Mouse (Mus musculus): ENCODE measurements around the gene Ebpl. TPM values are rescaled to one million over a fixed set of nuclear protein-coding genes. Genes with fewer than 3 reads are reported as not detected.

Ebpl gene
- polyA plus RNA-seq, 1 experiment, result 1.3 TPM

Other genes with a start within 250 kb of the Ebpl start
- 1.6 TPM for gene Sacs, start 222.0 kb downstream of the Ebpl start, polyA plus RNA-seq (2012; fragmentation: generic; extraction: Trizol)
- gene Sgcg, start 101.9 kb downstream of the Ebpl start, polyA plus RNA-seq (2012; fragmentation: generic; extraction: Trizol), result 60.1 TPM
- not detected for gene Arl11, start 50.7 kb downstream of the Ebpl start, polyA plus RNA-seq (2012; fragmentation: generic; extraction: Trizol)
- gene Kpna3, start 79.4 kb upstream of the Ebpl start, polyA plus RNA-seq (2012; fragmentation: generic; extraction: Trizol), result 13.7 TPM
- gene Spryd7, start 196.4 kb upstream of the Ebpl start, polyA plus RNA-seq (2012; fragmentation: generic; extraction: Trizol), result 8.7 TPM
- 6.7 TPM for gene Trim13, start 237.8 kb upstream of the Ebpl start, polyA plus RNA-seq (2012; fragmentation: generic; extraction: Trizol)
- gene Kcnrg, start 247.0 kb upstream of the Ebpl start, polyA plus RNA-seq (2012; fragmentation: generic; extraction: Trizol), result 0.16 TPM

Data from myocyte (in vitro differentiated cells).